Mouse (Mus musculus): ENCODE measurements around the gene Cnot6. TPM values are rescaled to one million over a fixed set of nuclear protein-coding genes. Genes with fewer than 3 reads are reported as not detected.

Cnot6 gene
- polyA plus RNA-seq, 1 experiment from 2014 or later, result 30.0 TPM

GRCm38 (mm10) chr11:49702014-49702413 is 10.5 kb downstream of the Cnot6 start:
- no peak for ATAC-seq (replicated peaks; ENCODE audit: extremely low read depth, insufficient read depth, low FRiP score)
- H3K36me3 ChIP-seq (ENCODE audit: control insufficient read depth, insufficient read depth), result peaks cover 39% of the 10 kb centered on the region
- no peak overlapping the region for H3K9ac ChIP-seq (ENCODE audit: low read length)
- 97% methylated on average over 8 of the region's 8 CpGs for WGBS
- peaks cover 3% of the 10 kb centered on the region for H3K4me1 ChIP-seq (ENCODE audit: control insufficient read depth, insufficient read depth, low read length)
- no peaks in the 10 kb centered on the region for H3K9me3 ChIP-seq (replicated peaks; ENCODE audit: control insufficient read depth, low read length)
- H3K27me3 ChIP-seq (ENCODE audit: control insufficient read depth, insufficient read depth, low read length), result no peaks in the 10 kb centered on the region
- H3K4me2 ChIP-seq (ENCODE audit: low read depth, low read length), result no peak overlapping the region
- H3K27ac ChIP-seq (ENCODE audit: low read length), result no peak overlapping the region
- H3K4me3 ChIP-seq (ENCODE audit: low read length), result no peak overlapping the region

- no peak overlapping the region for H3K27ac ChIP-seq (ENCODE audit: low read length)
- no peak overlapping the region for H3K9ac ChIP-seq (ENCODE audit: low read length)
- peaks cover 5% of the 10 kb centered on the region; the same call in 1 of the 2 replicates for H3K4me1 ChIP-seq (ENCODE audit: control insufficient read depth, insufficient read depth, low read length)
- ATAC-seq (replicated peaks; ENCODE audit: extremely low read depth, insufficient read depth, low FRiP score), result no peak
- H3K27me3 ChIP-seq (ENCODE audit: control insufficient read depth, insufficient read depth, low read length), result no peaks in the 10 kb centered on the region
- H3K36me3 ChIP-seq (ENCODE audit: control insufficient read depth, insufficient read depth), result peaks cover 28% of the 10 kb centered on the region
- 87% methylated on average over 1 of the region's 1 CpGs for WGBS
- no peak overlapping the region for H3K4me3 ChIP-seq (ENCODE audit: low read length)
- H3K9me3 ChIP-seq (replicated peaks; ENCODE audit: control insufficient read depth, low read length), result no peaks in the 10 kb centered on the region
- H3K4me2 ChIP-seq (ENCODE audit: low read depth, low read length), result no peak overlapping the region
Measured at GRCm38 (mm10) chr11:49699079-49699478, 13.4 kb downstream of the Cnot6 start.

DNA sequence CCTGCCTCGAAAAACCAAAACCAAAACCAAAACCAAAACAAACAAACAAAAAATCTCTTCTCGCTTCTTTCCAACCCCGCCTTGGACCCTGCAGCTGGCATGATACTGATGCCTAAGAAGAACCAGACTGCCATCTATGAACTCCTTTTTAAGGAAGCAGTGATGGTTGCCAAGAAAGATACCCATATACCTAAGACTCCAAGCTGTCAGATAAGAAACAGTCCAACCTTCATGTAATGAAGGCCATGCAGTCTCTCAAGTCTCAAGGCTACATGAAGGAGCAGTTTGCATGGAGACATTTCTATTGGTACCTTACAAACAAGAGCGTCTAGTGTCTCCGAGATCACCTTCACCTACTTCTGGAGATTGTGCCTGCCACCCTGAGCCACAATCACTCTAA is 14.7 kb downstream of the Cnot6 start:
- no peak overlapping the region for H3K4me3 ChIP-seq (ENCODE audit: low read length)
- no peaks in the 10 kb centered on the region for H3K27me3 ChIP-seq (ENCODE audit: control insufficient read depth, insufficient read depth, low read length)
- WGBS, result 89% methylated on average over 5 of the region's 5 CpGs
- peaks cover 31% of the 10 kb centered on the region for H3K36me3 ChIP-seq (ENCODE audit: control insufficient read depth, insufficient read depth)
- ATAC-seq (replicated peaks; ENCODE audit: extremely low read depth, insufficient read depth, low FRiP score), result no peak
- H3K9me3 ChIP-seq (replicated peaks; ENCODE audit: control insufficient read depth, low read length), result no peaks in the 10 kb centered on the region
- H3K27ac ChIP-seq (ENCODE audit: low read length), result no peak overlapping the region
- no peak overlapping the region for H3K4me2 ChIP-seq (ENCODE audit: low read depth, low read length)
- H3K4me1 ChIP-seq (ENCODE audit: control insufficient read depth, insufficient read depth, low read length), result peaks cover 5% of the 10 kb centered on the region; the same call in 1 of the 2 replicates
- H3K9ac ChIP-seq (ENCODE audit: low read length), result no peak overlapping the region

- H3K9me3 ChIP-seq (replicated peaks; ENCODE audit: control insufficient read depth, low read length), result no peaks in the 10 kb centered on the region
- WGBS, result 77% methylated on average over 2 of the region's 2 CpGs
- peaks cover 5% of the 10 kb centered on the region; the same call in 1 of the 2 replicates for H3K4me1 ChIP-seq (ENCODE audit: control insufficient read depth, insufficient read depth, low read length)
- no peak for ATAC-seq (replicated peaks; ENCODE audit: extremely low read depth, insufficient read depth, low FRiP score)
- no peak overlapping the region for H3K9ac ChIP-seq (ENCODE audit: low read length)
- no peak overlapping the region for H3K4me3 ChIP-seq (ENCODE audit: low read length)
- H3K27ac ChIP-seq (ENCODE audit: low read length), result no peak overlapping the region
- no peak overlapping the region for H3K4me2 ChIP-seq (ENCODE audit: low read depth, low read length)
- H3K36me3 ChIP-seq (ENCODE audit: control insufficient read depth, insufficient read depth), result peaks cover 25% of the 10 kb centered on the region
- no peaks in the 10 kb centered on the region for H3K27me3 ChIP-seq (ENCODE audit: control insufficient read depth, insufficient read depth, low read length)
Measured at GRCm38 (mm10) chr11:49696472-49696871, 16.1 kb downstream of the Cnot6 start.

DNA sequence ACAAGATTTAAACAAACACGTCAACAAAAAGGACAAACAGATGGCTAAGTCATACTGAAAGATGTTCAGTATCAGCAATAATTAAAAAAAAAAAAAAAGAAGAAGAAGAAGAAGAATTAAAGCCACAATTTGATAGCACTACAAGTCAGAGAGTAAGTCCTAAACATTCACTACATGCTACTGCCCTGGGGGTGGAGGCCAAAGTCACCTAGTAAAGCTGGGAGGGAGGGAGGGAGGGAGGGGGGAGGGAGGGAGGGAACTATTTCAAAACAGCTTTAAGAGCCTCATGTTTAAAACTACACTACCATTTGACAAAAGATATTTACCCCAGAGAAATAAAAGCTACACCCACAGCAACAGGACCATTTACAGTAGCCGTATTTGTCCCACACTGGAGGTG is 16.8 kb downstream of the Cnot6 start:
- WGBS, result 85% methylated on average over 2 of the region's 2 CpGs
- ATAC-seq (replicated peaks; ENCODE audit: extremely low read depth, insufficient read depth, low FRiP score), result no peak
- no peak overlapping the region for H3K9ac ChIP-seq (ENCODE audit: low read length)
- H3K4me1 ChIP-seq (ENCODE audit: control insufficient read depth, insufficient read depth, low read length), result peaks cover 5% of the 10 kb centered on the region; the same call in 1 of the 2 replicates
- no peak overlapping the region for H3K4me2 ChIP-seq (ENCODE audit: low read depth, low read length)
- H3K9me3 ChIP-seq (replicated peaks; ENCODE audit: control insufficient read depth, low read length), result no peaks in the 10 kb centered on the region
- peaks cover 23% of the 10 kb centered on the region for H3K36me3 ChIP-seq (ENCODE audit: control insufficient read depth, insufficient read depth)
- no peak overlapping the region for H3K27ac ChIP-seq (ENCODE audit: low read length)
- H3K27me3 ChIP-seq (ENCODE audit: control insufficient read depth, insufficient read depth, low read length), result no peaks in the 10 kb centered on the region
- H3K4me3 ChIP-seq (ENCODE audit: low read length), result no peak overlapping the region

DNA sequence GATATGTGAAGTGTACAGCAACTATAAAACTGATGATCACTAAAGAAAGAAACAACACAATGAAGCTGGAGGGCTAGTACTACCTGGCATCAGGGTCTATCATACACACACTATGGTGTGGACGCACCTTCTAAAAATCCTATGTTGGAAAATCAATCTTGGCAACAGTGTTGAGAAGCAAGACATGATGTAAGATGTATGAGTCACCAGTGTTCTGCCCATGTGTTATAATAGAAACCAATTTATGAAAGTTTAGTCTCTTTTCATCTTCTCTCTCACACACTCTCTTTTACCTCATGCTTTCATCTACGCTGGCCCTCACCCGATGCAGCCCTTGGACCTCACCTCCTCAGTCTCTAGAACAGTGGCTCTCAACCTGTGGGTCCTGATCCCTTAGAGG is 17.5 kb downstream of the Cnot6 start:
- H3K9ac ChIP-seq (ENCODE audit: low read length), result no peak overlapping the region
- ATAC-seq (replicated peaks; ENCODE audit: extremely low read depth, insufficient read depth, low FRiP score), result no peak
- H3K36me3 ChIP-seq (ENCODE audit: control insufficient read depth, insufficient read depth), result peaks cover 25% of the 10 kb centered on the region
- WGBS, result 89% methylated on average over 3 of the region's 3 CpGs
- no peak overlapping the region for H3K27ac ChIP-seq (ENCODE audit: low read length)
- no peak overlapping the region for H3K4me2 ChIP-seq (ENCODE audit: low read depth, low read length)
- H3K27me3 ChIP-seq (ENCODE audit: control insufficient read depth, insufficient read depth, low read length), result no peaks in the 10 kb centered on the region
- H3K9me3 ChIP-seq (replicated peaks; ENCODE audit: control insufficient read depth, low read length), result no peaks in the 10 kb centered on the region
- H3K4me3 ChIP-seq (ENCODE audit: low read length), result no peak overlapping the region
- H3K4me1 ChIP-seq (ENCODE audit: control insufficient read depth, insufficient read depth, low read length), result peaks cover 5% of the 10 kb centered on the region; the same call in 1 of the 2 replicates

DNA sequence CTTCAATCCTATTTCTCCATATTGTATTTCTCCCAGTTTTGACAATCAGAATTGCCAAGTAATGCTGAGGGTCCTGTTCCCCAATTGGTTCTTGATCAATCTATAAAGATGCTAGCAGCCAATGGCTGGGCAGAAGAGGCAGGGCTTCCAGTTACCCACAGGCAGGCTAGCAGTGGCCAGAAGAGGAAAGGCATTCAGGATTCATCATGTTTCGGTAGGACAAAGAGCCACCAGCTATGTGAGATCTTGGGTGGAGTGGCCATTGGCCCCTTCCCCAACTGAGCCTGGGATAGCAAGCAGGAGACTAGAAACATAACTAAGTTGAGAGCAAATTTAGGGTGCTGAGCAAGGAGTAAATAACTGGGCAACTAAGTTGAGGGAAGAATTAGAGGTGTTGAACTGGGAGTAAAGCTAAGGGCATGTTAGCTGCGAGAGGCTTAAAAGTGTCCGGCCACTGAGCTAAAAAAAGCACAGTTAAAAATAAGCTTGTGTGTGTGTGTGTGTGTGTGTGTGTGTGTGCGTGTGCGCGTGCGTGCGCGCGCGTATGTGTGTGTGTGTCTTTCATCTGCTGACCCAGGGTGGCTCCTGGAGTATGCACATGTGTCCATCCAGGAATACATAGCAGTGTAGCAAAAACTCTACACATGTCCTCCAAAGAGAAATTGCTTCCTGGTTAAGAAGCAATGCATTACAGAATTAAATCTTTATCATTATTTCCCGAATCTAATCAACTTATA is 28.1 kb downstream of the Cnot6 start:
- Histone ChIP-seq H3K9ac (ENCODE audit: low read length) (0 out of 2 replicates have a peak overlapping the region, but pooled peaks have one; percentile 21), H3K4me1 (ENCODE audit: control insufficient read depth, insufficient read depth, low read length) (peaks cover 8% of the 10 kb centered on the region; the same call in 1 of the 2 replicates), H3K27ac (ENCODE audit: low read length) (peak overlapping the region; percentile 88), H3K27me3 (ENCODE audit: control insufficient read depth, insufficient read depth, low read length) (no peaks in the 10 kb centered on the region), H3K4me3 (ENCODE audit: low read length) (no peak overlapping the region), H3K9me3 (replicated peaks; ENCODE audit: control insufficient read depth, low read length) (no peaks in the 10 kb centered on the region), H3K36me3 (ENCODE audit: control insufficient read depth, insufficient read depth) (peaks cover 48% of the 10 kb centered on the region), H3K4me2 (ENCODE audit: low read depth, low read length) (peak overlapping the region; percentile 40; the same call in 1 of the 2 replicates)
- peak; percentile 87 for ATAC-seq (replicated peaks; ENCODE audit: extremely low read depth, insufficient read depth, low FRiP score)
- WGBS, result 55% methylated on average over 12 of the region's 12 CpGs

- ATAC-seq (replicated peaks; ENCODE audit: extremely low read depth, insufficient read depth, low FRiP score), result no peak
- Histone ChIP-seq H3K9ac (ENCODE audit: low read length) (no peak overlapping the region), H3K27ac (ENCODE audit: low read length) (no peak overlapping the region), H3K36me3 (ENCODE audit: control insufficient read depth, insufficient read depth) (peaks cover 46% of the 10 kb centered on the region), H3K4me2 (ENCODE audit: low read depth, low read length) (no peak overlapping the region), H3K27me3 (ENCODE audit: control insufficient read depth, insufficient read depth, low read length) (no peaks in the 10 kb centered on the region), H3K4me1 (ENCODE audit: control insufficient read depth, insufficient read depth, low read length) (no peaks in the 10 kb centered on the region), H3K9me3 (replicated peaks; ENCODE audit: control insufficient read depth, low read length) (no peaks in the 10 kb centered on the region), H3K4me3 (ENCODE audit: low read length) (no peak overlapping the region)
- WGBS, result 75% methylated on average over 3 of the region's 3 CpGs
Measured at GRCm38 (mm10) chr11:49673433-49673832, 39.1 kb downstream of the Cnot6 start.

GRCm38 (mm10) chr11:49665462-49665861 is 47.1 kb downstream of the Cnot6 start:
- ATAC-seq (replicated peaks; ENCODE audit: extremely low read depth, insufficient read depth, low FRiP score), result no peak
- H3K36me3 ChIP-seq (ENCODE audit: control insufficient read depth, insufficient read depth), result peaks cover 13% of the 10 kb centered on the region
- H3K4me2 ChIP-seq (ENCODE audit: low read depth, low read length), result no peak overlapping the region
- no peaks in the 10 kb centered on the region for H3K9me3 ChIP-seq (replicated peaks; ENCODE audit: control insufficient read depth, low read length)
- H3K9ac ChIP-seq (ENCODE audit: low read length), result no peak overlapping the region
- no peak overlapping the region for H3K4me3 ChIP-seq (ENCODE audit: low read length)
- no peaks in the 10 kb centered on the region for H3K4me1 ChIP-seq (ENCODE audit: control insufficient read depth, insufficient read depth, low read length)
- no peaks in the 10 kb centered on the region for H3K27me3 ChIP-seq (ENCODE audit: control insufficient read depth, insufficient read depth, low read length)
- WGBS, result 63% methylated on average over 4 of the region's 4 CpGs
- H3K27ac ChIP-seq (ENCODE audit: low read length), result no peak overlapping the region
